Mouse (Mus musculus) hindbrain, embryonic 15.5 days (tissue): ENCODE measurements around the gene Lrrc4. TPM values are rescaled to one million over a fixed set of nuclear protein-coding genes. Genes with fewer than 3 reads are reported as not detected.

ENCODE experiments used
- ATAC-seq: fragments of 200-750 bp; cut with Nextera tagmentation; 2 replicates; pipeline ENCODE4 v1.8.0; 2017; ENCODE audit warnings: low read depth, moderate number of reproducible peaks, moderate TSS enrichment; ENCODE audit not compliant: low FRiP score
- H3K27ac ChIP-seq: fragments of 300-500 bp; sonication (generic); replicated peaks from 2 replicates; pipeline ENCODE4 v1.5.1; 2015; ENCODE audit warnings: mild to moderate bottlenecking, inconsistent platforms
- H3K27me3 ChIP-seq: fragments of 300-500 bp; sonication (generic); 2 replicates; pipeline ENCODE4 v1.6.1; 2015; ENCODE audit warnings: control low read depth, inconsistent platforms
- H3K36me3 ChIP-seq: fragments of 300-500 bp; sonication (generic); 2 replicates; pipeline ENCODE4 v1.6.1; 2015; ENCODE audit warnings: control low read depth, inconsistent platforms
- H3K4me1 ChIP-seq: fragments of 300-500 bp; sonication (generic); replicated peaks from 2 replicates; pipeline ENCODE4 v1.6.1; 2015; ENCODE audit warnings: control low read depth, inconsistent platforms
- H3K4me2 ChIP-seq: fragments of 300-500 bp; sonication (generic); 2 replicates; pipeline ENCODE4 v1.6.1; 2015; ENCODE audit warnings: moderate library complexity, mild to moderate bottlenecking, inconsistent platforms
- H3K4me3 ChIP-seq: fragments of 300-500 bp; sonication (generic); 2 replicates; pipeline ENCODE4 v1.5.1; 2015; ENCODE audit warnings: mild to moderate bottlenecking, inconsistent platforms
- H3K9ac ChIP-seq: fragments of 300-500 bp; sonication (generic); 2 replicates; pipeline ENCODE4 v1.6.1; 2015; ENCODE audit warnings: inconsistent platforms
- H3K9me3 ChIP-seq: fragments of 300-500 bp; sonication (generic); 2 replicates; pipeline ENCODE4 v1.6.1; 2016; ENCODE audit warnings: control low read depth, inconsistent platforms
- WGBS: fragments of 180-500 bp; shearing (Covaris S2); methylation state at CpG from one replicate; pipeline ENCODE4 v1.1.7; 2015; 5-methylcytosine and 5-hydroxymethylcytosine counted together
- polyA plus RNA-seq: library from polyadenylated mRNA; unstranded; fragments of >200 nt; fragmentation: Nextera tagmentation; extraction: Ambion mirVana; gene quantifications from 2 replicates; pipeline ENCODE4 v1.2.1, GENCODE M21; 2015

Lrrc4 gene
- polyA plus RNA-seq, 1 experiment from 2014 or later = 7.1 TPM

- H3K4me2 ChIP-seq = no peak overlapping the region
- no peak overlapping the region for H3K4me3 ChIP-seq
- H3K9me3 ChIP-seq = no peaks in the 10 kb centered on the region
- peaks cover 19% of the 10 kb centered on the region for H3K4me1 ChIP-seq
- ATAC-seq = no peak
- WGBS = 69% methylated on average over 3 of the region's 3 CpGs
- H3K9ac ChIP-seq = no peak overlapping the region
- no peaks in the 10 kb centered on the region for H3K36me3 ChIP-seq
- H3K27me3 ChIP-seq = no peaks in the 10 kb centered on the region
- no peak overlapping the region for H3K27ac ChIP-seq
These were observed 216.1 kb downstream of the Lrrc4 start for GRCm38 (mm10) chr6:28615408-28615807.

GRCm38 (mm10) chr6:28614856-28615255 is 216.7 kb downstream of the Lrrc4 start:
- WGBS = 84% methylated on average over 4 of the region's 4 CpGs
- H3K4me1 ChIP-seq = peaks cover 16% of the 10 kb centered on the region
- H3K9me3 ChIP-seq = no peaks in the 10 kb centered on the region
- H3K27me3 ChIP-seq = no peaks in the 10 kb centered on the region
- no peak overlapping the region for H3K4me2 ChIP-seq
- ATAC-seq = no peak
- H3K36me3 ChIP-seq = no peaks in the 10 kb centered on the region
- H3K27ac ChIP-seq = no peak overlapping the region
- H3K9ac ChIP-seq = no peak overlapping the region
- H3K4me3 ChIP-seq = no peak overlapping the region

- no peak overlapping the region for H3K9ac ChIP-seq
- H3K4me3 ChIP-seq = no peak overlapping the region
- no peaks in the 10 kb centered on the region for H3K9me3 ChIP-seq
- no peaks in the 10 kb centered on the region for H3K36me3 ChIP-seq
- no peak overlapping the region for H3K27ac ChIP-seq
- H3K27me3 ChIP-seq = no peaks in the 10 kb centered on the region
- H3K4me2 ChIP-seq = no peak overlapping the region
- 84% methylated on average over 4 of the region's 4 CpGs for WGBS
- no peak for ATAC-seq
- peaks cover 4% of the 10 kb centered on the region; the same call in 1 of the 2 replicates for H3K4me1 ChIP-seq
These were observed 218.1 kb downstream of the Lrrc4 start for GRCm38 (mm10) chr6:28613441-28613840.

Other genes with a start within 250 kb of the Lrrc4 start
- gene Lep, start 228.5 kb upstream of the Lrrc4 start, polyA plus RNA-seq = not detected in 2 replicates